8 mouse cellular contexts compared by ENCODE assay signal in the genomic region with DNA sequence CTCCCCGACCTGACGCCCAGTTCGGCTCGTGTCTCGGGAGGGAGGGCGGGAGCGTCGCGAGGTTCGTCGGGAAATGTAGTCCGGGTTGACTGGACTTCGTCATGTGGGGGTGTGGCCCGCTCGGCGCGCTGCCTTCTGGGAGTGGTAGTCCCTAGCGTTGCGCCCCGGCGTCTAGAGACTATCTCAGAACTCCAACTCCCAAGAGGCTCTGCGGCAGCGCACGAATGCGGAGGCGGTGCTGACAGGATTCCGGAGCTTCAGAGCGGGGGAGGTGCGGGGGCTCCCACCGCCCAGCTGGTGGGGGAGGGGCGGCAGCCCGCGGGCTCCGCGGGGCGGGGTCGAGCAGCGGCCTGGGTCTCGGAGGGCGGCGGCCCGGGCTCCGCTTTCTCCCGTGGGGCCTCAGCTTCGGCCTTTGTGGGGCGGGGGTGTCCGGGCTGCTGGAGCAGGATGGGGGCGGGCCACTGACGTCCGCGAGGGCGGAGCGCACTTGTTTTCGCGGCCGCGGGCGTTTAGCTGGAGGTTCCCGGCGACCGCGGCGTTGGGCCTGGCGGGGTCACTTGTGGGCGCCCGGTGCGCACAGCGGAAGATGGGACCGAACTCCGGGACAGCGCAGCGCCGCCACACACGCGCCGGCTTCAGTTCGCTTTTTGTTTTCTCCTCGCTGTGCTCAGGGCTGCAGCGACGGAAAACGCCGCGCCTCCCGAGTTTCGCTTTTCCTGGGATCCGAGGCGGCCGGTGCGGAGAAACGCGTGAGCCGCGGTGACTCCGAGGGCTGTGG. TPM values are rescaled to one million over a fixed set of nuclear protein-coding genes. Genes with fewer than 3 reads are reported as not detected.
DNase-seq lines count a peak whose midpoint lies in the region; ATAC-seq lines count a peak whose summit lies in the region.

Gene Phf13 (minus strand): TSS at position 86 of the 778 bp plus-strand sequence.

- DNase-seq in adipocyte (ENCODE audit: low spot score), result peak; percentile 98
- peak; percentile 100 for DNase-seq in embryo, embryonic 10 days (ENCODE audit: low spot score)
- peak; percentile 98 for DNase-seq in gastrocnemius, postnatal 10 days
- peak; percentile 99 for DNase-seq in induced T-regulatory cell, adult 2 months (ENCODE audit: low read depth)
- peak; percentile 97 to 99 for DNase-seq in left cerebral cortex, adult 9 months (ENCODE audit: low spot score in 2 of 2)
- peak; percentile 99 for DNase-seq in right cerebral cortex, postnatal 14 days
- DNase-seq in urinary bladder, postnatal 36 days (ENCODE audit: low spot score in 2 of 2), result peak; percentile 99

- ATAC-seq in megakaryocyte progenitor cell, adult 5-6 weeks (replicated peaks; ENCODE audit: poor library complexity), result peak; percentile 84

RNA-seq across cellular contexts. Expression of gene Phf13, which starts in this region (rescaled TPM):
- total RNA-seq in gastrocnemius, postnatal 10 days (2021), result 1 to 10 TPM; 6.5 to 9.5 TPM
- 2.8 and 4.6 TPM in 2 replicates for total RNA-seq in megakaryocyte progenitor cell, adult 5-6 weeks (2015)
- 1.0 and 2.7 TPM in 2 replicates for total RNA-seq in megakaryocyte progenitor cell, adult 5-6 weeks (2017)

Comparison
In these comparisons a context has a peak if more than half of its experiments do, and no peak if none do; other contexts are left out.
1. Peak in every context shown above with its lines: DNase-seq and ATAC-seq.